Mouse (Mus musculus): ENCODE data around the gene Hfe.
"Not testable (repeated sequence)": the region's sequence is repeated elsewhere in the genome, so short reads cannot be mapped to it uniquely, and the experiment has no call there.

The Hfe gene

DNA sequence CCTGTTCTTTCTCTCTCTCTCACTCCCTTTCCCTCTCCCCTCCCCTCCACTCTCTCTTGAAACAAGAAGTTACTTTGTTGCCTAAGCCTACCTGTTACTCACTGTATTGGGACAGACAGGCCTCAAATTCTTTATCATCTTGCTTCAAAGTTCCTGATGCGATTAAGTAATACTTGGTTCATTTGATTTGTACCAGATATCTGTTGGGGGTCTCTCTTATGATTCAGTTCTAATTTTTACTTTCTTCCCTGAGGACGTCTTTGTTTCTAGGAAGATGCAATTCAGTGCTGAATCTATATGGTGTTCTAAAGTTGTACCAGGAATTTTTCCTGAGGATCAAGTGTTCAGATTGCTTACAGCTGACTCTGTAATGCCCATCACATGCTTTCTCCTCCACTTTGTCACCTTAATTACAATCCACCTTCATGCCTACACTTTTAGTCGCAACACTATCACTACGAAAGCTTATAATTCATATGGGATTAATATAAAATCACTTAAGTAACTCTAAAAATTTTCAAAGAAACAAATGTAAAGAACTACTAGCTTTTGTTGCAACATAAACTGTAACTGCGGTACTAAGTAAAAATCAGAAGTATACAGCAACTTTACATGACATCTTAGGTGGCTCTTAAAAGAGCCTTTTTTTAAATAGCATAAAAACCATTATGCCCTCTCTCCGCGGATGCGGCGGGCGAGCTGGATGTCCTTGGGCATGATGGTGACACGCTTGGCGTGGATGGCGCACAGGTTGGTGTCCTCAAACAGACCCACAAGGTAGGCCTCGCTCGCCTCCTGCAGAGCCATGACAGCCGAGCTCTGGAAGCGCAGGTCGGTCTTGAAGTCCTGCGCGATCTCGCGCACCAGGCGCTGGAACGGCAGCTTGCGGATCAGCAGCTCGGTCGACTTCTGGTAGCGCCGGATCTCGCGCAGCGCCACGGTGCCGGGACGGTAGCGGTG is 34.0 kb upstream of the Hfe start:
- peak; percentile 59 for DNase-seq (ENCODE audit: low spot score)

DNA sequence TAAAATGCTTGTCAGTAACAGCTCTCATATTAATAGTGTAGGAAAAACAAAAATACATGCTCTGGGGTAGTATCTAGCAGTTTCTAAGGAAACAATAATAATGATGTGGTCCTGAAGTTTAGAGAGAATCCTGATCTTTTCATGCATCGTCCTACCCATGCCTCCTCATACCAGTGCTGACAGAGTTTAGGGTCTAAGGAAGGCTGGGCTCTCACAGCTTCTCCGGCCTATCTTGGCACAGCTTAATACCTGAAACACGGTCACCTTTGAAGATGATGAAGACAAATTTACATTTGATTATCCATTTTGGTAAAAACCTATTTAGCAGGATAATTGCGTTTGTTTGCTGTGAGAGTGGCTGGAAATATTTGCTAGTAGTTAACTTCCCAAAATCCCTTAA is 33.3 kb upstream of the Hfe start:
- peak; percentile 65 for DNase-seq (ENCODE audit: low spot score)

DNA sequence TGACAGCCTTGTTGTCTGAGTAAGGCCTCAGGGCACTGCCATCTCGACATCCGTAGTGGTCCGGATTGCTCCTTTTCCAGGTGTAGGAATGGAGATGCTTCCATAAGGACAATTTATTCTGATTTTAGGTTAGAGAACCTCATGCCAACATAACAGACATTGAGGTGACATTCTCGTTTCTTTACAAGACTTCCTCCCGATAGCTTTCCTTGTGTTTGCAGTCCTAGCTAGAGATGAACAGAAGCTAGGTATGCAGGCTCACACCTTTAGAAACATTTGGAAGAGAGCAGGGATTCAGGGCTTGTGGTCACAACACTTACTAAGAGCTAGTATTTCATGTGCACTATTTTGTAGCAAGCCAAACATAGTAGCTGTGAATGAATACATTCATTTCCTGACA is 32.6 kb upstream of the Hfe start:
- DNase-seq (ENCODE audit: low spot score): no peak

DNA sequence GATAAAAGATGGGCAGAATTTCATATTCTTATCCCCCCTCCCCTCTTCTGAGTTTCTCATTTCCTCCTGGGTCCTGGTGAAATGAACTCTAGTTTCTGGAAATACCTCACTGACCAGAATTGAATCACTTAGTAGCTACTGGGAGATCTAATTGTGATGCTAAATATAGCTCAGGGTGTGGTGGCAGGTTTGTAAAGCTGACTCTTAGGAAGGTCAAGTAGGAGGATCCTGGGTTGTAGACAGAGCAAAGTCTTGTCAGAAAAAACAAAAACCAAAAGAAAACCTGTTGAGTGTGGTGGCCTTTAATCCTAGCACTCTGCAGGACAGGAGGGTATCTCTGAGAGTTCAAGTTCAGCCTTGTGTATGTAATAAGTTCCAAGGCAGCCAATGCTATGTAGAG is 31.4 kb upstream of the Hfe start:
- DNase-seq (ENCODE audit: low spot score): no peak

DNA sequence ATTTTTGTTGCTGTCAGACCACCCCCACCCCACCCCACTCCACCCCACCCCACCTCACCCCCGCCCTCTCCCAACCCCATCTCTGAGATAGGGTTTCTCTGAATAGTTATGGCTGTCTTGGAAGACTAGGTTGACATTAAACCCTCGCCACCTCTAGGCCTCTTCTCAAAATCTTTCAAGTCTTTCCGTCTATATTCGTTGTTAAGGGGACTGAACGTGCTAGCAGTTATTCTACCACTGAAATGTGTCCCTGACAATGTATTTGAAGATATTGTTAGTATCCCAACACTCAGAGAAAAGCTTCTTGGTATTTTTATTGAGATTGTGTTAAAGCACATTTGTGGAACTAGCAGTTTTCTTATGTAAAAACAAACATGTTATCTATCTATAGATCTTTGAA is 30.3 kb upstream of the Hfe start:
- DNase-seq (ENCODE audit: low spot score): no peak

DNA sequence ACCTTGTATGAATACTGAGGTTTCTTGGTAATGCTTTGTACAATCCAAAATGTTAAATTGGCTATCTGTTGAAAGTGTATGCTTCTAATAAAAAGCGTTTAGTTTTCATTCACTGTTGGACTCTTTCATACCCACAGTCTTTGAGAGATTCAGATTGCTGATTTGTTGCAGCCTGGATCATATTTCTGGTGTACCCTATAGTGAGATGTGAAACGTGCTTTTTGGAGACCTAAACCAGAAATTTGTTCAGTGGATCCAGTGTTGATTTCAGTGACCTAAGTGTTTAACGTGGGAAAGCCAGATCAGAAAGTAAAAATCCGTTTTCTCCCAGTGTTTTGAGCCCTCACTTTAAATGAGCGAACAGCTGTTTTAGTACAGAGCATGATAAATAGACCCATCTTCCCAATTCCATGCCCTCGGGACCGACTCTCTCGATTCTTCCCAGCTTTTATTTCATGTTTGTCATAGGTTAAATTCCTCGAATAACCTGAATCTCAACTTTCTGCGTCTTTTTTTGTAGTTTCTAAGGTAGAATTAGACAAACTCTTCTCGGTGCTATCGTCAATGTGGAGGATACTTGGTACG is 29.7 kb upstream of the Hfe start:
- no peak for DNase-seq (ENCODE audit: low spot score)

DNA sequence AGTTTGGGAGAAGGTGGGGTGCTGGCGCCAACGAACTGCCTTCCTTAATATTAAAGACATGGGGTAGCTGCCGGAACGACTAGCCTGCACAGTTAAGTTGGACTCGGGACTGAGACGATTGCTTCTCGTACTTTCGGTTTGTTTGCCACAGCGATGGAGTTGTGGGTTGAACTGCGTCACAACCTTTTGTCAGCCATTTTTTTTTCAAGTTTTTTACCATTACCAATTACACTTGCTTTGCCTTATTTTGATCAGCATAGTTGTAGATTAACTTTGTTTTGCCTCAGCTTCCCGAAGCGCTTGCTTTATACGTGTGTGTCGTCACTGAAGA is 29.2 kb upstream of the Hfe start:
- no peak for DNase-seq (ENCODE audit: low spot score)

DNA sequence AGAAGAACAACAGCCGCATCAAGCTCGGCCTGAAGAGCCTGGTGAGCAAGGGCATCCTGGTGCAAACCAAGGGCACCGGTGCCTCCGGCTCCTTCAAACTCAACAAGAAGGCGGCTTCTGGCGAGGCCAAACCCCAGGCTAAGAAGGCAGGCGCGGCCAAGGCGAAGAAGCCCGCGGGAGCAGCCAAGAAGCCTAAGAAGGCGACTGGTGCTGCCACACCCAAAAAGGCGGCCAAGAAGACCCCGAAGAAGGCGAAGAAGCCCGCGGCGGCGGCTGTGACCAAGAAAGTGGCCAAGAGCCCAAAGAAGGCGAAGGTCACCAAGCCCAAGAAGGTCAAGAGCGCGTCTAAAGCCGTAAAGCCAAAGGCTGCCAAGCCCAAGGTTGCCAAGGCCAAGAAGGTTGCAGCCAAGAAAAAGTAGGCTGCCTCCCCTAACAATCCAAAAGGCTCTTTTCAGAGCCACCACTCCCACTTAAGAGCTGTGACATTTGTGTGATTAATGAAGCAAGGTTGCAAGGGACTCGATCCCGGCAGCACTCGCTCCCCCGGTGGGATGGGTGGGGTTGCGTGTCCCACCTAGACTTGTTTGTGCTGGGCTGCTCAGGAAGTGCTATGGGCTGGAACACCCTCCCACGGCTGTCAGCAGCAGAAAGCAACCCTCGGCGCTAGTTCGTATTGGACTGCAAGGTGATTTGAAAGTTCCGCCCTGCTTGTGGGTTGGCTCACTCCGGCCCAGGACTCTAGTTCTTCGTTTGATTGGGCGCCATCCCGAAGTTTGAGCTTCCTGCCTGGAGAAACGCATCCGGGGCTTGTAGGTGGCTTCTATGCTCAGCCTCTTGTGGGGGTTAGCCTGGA is 28.6 kb upstream of the Hfe start:
- peak; percentile 94 for DNase-seq (ENCODE audit: low spot score)

DNA sequence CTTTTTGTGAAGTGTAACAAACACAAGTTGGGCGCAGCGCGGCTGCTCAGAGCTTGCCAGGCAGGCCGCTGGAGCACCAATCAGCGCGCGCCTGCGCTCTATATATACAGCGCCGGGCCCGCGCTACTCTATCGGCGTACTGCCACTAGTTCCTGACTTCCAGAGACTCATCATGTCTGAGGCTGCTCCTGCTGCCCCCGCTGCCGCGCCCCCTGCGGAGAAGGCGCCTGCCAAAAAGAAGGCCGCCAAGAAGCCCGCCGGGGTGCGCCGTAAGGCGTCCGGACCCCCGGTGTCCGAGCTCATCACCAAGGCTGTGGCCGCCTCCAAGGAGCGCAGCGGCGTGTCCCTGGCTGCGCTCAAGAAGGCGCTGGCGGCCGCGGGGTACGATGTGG is 28.0 kb upstream of the Hfe start, which contains the start of gene Hist1h1c:
Gene Hist1h1c (plus strand): TSS at position 132 of the 392 bp plus-strand sequence.
- peak; percentile 91 for DNase-seq (ENCODE audit: low spot score)

DNA sequence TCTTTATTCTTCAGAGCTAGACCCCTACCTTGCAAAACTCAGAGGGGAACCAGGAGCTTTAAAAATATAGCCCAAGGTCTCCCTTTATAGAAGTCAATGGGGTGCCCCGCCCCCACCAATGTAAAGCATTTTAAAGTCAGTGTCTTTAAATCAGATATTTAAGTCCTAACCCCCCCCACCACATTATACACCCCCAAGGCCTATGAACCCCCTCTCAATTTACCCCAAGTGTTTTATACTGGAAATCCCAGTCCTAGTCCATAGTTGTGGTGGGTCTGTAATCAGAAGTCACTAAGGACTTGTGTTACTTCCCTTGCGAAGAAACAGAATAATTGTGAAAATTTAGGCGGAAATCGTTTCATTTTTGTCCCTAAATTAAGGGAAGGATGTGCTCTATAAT is 27.4 kb upstream of the Hfe start:
- no peak for DNase-seq (ENCODE audit: low spot score)

DNA sequence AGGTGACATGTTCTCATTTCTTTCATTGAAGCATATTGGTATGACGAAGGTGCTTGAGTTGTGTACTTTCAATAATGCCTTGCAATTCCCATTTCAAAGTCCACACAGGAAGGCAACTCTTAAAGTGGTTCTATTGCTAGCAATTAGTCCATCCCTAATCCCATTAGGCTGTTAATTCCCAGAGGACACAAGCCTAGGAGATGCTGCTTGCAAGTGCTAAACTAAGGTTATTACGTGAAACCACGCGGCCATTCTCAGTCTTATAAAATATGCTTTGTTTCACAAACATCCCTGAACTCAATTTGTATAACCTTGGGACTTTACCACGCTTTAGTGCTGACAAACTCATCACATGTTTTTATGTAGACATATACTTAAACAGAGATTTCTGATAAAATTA is 26.4 kb upstream of the Hfe start:
- no peak for DNase-seq (ENCODE audit: low spot score)

DNA sequence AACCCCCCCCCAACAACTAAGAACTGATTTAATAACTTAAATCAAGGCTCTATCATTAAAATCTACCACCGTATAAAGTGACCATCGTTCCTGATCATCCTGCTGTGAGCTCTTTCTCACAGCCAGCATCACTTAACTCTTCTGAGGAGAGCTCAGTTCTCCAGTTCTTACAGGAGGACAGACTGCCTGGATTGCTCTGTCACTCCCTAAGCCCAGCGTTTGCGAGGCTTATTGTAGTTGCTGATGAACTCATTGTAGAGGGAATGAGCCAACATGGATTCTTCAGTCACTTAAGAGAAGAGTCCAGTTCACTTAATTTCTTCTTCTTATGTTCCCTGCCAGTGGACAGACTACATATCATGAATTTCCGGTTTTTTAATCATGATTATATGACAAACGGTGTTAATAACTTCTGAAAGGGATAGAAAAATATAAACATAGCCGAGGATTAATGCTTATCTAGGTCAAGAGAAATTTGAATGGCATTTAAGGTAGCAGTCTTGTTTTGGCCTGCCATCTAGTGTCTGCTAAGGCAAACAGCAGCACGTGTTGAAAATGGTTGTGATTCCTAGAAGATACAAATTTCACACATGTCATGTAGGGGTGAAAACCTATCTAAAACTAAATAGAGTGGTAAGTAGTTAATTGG is 21.6 kb upstream of the Hfe start:
- peak; percentile 73 for DNase-seq (ENCODE audit: low spot score)

DNA sequence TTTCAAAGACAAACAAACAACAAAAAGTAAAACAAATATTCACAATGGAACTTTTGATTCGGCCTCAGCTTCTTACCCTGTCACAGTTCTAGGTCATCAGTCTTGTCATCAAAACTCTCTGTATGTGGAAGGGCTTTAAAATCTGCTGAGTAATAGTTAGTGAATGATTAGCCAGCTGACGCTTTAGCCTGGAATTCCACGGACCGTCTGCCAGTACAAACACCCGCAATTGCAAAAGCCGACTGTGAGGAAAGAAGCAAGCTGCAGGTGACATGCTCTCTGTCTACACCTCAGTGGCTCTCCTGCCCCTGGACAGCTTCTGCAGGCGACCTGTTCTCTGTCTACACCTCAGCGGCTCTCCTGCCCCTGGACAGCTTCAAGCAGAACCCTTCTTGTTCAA is 19.8 kb upstream of the Hfe start:
- DNase-seq (ENCODE audit: low spot score): peak; percentile 21

DNA sequence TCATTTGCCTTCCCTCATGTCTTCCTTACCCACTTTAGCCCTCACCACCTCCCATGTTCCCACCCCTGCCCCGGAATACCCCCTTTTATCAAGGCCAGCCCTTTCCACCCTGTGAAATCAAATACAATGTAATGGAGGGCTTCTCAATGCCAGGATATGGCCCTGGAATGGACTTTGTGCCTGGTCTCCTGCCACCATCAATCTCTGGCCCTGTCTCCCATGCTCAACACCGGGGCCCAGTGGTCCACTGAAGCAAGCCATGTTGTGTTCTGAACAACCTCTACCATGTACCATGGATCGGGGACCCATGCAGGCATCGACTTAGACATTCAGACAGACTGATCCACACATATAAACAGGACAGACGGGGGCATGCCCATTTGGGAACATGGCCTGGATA is 19.1 kb upstream of the Hfe start:
- DNase-seq (ENCODE audit: low spot score): no peak

DNA sequence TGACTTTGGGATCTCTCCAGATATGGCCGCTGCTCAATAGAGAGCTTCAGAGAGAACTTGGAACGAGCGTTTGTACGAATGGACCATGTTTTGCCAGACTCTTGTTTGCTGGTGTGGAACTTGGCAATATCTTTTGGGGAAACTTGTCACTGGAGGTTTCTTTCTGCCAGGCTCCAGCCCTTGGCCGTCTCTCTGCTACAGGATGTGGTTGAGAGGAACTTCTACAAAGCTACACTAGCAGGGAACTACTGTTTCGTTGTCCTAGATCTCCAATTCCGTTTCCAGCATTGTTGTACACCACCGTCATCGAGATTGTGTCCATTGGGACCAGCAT is 18.5 kb upstream of the Hfe start:
- no peak for DNase-seq (ENCODE audit: low spot score)

DNA sequence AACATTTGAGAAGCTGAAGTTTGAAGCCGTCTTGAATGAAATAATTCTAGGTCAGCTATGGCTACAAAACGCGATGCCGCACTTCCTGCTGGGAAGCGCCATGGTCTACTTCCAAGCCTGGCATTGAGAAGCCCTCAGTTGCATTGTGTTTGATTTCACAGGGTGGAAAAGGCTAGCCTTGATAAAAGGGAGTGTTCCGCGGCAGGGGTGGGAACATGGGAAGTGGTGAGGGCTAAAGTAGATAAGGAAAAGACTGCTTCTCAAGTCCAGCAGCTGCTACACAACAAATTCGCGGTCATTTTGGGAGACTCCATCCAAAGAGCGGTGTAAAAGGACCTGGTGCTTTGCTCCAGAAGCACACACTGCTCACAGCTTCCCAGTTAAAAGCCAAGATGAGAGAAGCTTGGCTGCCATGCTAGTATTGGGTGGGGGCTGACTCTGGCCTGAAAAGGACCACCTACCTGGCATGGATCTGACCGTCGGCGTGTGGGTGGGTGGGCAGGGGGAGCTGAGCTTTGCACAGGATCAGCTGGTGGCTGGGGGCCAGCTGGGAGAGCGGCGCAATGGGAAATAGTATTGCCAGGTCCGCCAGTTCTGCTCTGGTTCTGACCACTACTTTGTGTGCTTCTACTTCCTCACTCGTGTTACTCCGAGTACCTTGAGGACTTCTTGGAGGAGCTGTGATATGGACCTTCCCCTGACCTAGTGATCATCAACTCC is 18.0 kb upstream of the Hfe start:
- no peak for DNase-seq (ENCODE audit: low spot score)

DNA sequence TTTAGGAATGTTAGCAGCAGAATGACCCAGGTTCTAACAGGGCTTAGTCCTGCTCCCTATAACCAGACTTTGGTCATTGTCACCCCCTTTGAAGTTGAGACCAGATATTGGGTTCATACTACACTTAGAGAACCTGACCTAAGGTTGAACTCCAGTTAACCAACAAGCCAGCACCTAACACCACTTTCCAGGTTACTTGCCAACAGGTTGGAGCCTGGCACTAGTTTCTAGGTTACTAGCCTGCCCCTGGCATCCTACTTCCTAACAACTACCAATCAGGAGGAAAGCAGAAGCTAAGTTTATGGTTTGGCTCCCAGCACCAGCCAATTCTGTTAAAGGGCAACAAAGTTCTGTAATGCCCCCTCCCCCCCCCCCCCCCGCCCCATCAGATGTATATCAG is 14.6 kb upstream of the Hfe start:
- DNase-seq (ENCODE audit: low spot score): no peak

DNA sequence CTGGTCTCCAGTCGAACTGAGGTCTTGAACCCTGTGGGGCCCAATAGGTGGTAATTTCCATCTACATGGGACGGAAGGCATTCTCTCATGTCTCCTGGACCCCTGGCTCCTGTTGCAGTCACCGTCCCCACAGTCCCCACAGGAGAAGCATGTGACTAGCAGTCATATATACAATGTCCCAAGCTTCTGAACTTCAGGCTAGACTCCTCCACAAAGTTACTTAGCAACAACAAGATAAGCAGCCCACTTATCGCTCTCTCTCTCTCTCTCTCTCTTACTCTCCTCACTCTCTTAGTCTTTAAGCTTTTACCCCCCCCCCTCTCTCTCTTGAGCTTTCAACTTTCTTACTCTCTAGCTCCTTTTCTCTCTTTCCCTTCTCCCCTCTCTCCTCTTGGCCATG is 13.6 kb upstream of the Hfe start:
- DNase-seq (ENCODE audit: low spot score): no peak

DNA sequence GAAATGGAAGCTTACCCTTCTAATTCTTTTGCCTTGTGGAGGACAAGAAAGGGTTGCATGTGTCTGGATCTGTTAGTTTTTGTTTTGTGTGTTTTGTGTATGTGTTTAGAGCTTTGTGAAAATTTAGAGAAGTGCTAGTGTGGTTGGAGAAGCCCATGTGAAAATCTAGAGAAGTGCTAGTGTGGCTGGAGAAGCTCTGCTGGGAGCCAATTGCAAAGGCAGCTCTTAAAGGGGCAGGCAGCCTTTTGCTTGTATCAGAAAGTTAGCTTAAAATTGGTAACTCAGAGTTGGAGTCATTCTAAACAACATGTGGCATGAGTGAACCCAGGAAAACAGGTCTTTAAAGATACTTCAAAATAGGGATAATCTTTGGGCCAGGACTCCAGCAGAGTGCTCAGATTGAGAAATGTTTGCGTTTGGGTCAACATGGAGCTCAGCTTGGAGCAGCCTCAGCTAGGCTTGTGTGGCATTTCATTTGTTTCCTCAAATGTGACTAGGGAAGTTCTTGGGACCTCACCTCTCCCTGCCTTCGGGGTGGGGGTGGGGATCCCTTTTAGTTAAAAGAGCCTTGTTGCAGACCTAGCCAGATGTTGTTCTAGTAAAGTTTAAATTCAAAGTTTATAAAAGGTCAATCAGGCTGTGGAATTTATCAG is 7.1 kb upstream of the Hfe start:
- not testable (repeated sequence) for DNase-seq (ENCODE audit: low spot score)

DNA sequence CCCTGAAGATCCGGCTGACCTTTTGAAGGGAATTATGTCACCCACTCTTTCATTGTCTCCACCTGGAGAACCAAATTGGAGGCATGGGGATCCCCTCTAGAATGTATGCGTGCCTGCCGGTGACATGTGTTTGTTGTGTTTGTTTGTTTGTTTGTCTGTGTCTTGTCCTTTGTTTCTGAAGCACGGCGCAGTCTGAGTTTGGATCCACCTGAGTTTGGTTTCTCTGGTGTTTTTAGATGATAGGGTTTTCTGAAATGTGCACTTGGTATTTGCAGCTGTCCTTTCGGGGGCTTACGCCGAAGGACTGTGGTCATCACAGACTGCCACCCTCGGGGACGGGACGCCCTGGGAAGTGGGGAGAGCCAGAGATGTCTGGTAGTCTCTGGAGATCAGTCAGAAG is 6.5 kb upstream of the Hfe start:
- DNase-seq (ENCODE audit: low spot score): no peak

All from embryo, embryonic 10 days (tissue).